Mouse (Mus musculus) C2C12 (cell line): ENCODE data around the gene Adamts12.

Experiments
- CTCF ChIP-seq: IDR thresholded peaks from one replicate; pipeline ENCODE4 v1.5.1; 2011; ENCODE audit not compliant: control insufficient read depth, insufficient read depth, insufficient read length
- FOSL1 ChIP-seq: IDR thresholded peaks from one replicate; pipeline ENCODE4 v1.8.0; 2011; ENCODE audit warnings: mild to moderate bottlenecking, low read length; ENCODE audit not compliant: poor library complexity, insufficient read depth, severe bottlenecking

DNA sequence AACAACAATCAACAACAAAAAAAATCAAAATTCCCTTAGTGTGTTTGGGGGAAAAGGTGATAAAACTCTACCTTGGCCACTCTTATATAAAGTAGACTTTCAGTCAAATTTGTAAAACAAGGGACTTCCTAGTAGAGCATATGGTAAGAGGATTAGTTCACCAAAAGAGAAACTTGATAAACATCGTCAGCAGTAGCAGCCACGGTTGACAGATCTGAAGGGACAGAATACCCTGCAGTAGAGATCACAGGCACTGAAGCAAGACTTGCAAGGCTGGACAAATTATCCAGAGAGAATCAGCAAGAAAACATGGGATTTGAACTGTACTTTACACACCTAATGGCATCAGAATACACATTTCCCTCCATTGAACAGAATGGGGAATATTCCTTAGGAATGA is 49.7 kb upstream of the Adamts12 start:
- no peak for TF ChIP-seq CTCF
- no peak for TF ChIP-seq FOSL1
